Mouse (Mus musculus): ENCODE results near the gene Exoc1. TPM values are rescaled to one million over a fixed set of nuclear protein-coding genes. Genes with fewer than 3 reads are reported as not detected.

Exoc1 gene
- polyA plus RNA-seq, 1 experiment from 2014 or later: 11.8 TPM

DNA sequence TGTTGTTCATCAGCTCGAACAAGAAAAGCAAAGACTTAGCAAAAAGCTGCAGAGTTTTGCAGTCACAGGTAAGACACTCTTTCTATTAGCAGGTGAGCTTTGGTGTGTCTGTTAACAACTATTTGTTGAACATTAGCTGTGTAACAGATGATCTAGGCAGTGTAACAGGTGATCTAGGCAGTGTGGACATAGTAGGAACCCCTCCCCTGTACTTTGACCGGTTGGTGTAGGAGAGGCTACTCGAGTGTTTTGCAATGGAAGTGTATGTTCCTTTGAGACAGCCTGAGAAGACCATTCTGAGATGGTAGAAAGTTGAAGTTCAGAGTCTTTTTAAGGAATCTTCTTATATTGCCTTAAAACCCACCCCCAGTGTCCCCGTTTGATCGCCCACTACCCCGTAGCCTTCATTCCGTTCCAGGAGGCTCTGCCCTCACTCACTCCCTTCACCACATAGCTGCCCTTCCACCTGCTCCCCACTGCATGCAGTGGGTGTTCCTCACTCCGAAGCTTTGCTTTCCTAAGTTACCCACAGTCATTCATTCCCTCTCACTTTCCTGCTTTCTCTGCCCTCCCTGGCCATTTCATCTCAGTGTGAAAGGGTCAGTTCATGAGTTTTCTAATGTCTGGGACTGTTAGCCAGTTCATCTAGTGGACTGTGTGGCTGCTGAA is 80.7 kb downstream of the Exoc1 start:
- no peak overlapping the region for H3K4me2 ChIP-seq
- no peak overlapping the region for H3K9ac ChIP-seq
- H3K4me3 ChIP-seq (replicated peaks): no peak overlapping the region
- no peaks in the 10 kb centered on the region for H3K9me3 ChIP-seq (replicated peaks)
- 86% methylated on average over 8 of the region's 8 CpGs for WGBS (ENCODE audit: insufficient replicate concordance)
- peaks cover 82% of the 10 kb centered on the region for H3K36me3 ChIP-seq (replicated peaks)
- H3K4me1 ChIP-seq (replicated peaks): no peaks in the 10 kb centered on the region
- H3K27ac ChIP-seq (replicated peaks): no peak overlapping the region
- ATAC-seq (ENCODE audit: insufficient read depth): no peak
- no peaks in the 10 kb centered on the region for H3K27me3 ChIP-seq

DNA sequence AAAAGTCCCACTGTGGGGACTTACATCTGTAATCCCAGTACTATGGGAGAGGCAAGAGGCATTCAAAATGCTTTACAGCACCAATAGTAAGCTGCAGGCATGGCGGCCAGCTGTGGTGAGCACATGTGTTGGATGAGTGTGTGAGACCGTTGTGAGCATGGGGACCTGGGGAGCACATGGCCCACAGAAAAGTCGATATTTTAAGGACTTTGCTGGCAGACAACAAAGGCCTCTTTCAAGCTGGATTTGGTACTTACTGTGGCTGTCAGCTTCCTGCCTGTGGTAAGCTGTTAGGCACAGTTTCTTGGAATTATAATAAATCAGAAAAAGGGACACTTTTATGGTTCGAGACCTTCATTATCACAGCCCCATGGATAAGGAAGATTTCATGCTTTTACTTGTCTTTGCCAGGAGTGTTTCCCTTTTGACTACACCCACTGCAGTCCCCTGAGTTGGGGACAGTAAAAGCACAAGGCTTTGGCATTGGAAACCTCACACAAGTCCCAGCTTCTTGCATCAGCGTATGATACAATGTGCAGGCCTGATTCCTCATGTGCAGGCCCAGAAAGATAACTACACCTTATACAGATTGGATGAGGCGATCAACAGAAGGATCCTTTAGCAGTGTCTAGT is 83.9 kb downstream of the Exoc1 start:
- Histone ChIP-seq H3K27ac (replicated peaks) (no peak overlapping the region), H3K9ac (no peak overlapping the region), H3K27me3 (no peaks in the 10 kb centered on the region), H3K9me3 (replicated peaks) (no peaks in the 10 kb centered on the region), H3K36me3 (replicated peaks) (peaks cover 85% of the 10 kb centered on the region), H3K4me3 (replicated peaks) (no peak overlapping the region), H3K4me2 (no peak overlapping the region), H3K4me1 (replicated peaks) (no peaks in the 10 kb centered on the region)
- WGBS (ENCODE audit: insufficient replicate concordance): 84% methylated on average over 6 of the region's 6 CpGs
- no peak for ATAC-seq (ENCODE audit: insufficient read depth)

DNA sequence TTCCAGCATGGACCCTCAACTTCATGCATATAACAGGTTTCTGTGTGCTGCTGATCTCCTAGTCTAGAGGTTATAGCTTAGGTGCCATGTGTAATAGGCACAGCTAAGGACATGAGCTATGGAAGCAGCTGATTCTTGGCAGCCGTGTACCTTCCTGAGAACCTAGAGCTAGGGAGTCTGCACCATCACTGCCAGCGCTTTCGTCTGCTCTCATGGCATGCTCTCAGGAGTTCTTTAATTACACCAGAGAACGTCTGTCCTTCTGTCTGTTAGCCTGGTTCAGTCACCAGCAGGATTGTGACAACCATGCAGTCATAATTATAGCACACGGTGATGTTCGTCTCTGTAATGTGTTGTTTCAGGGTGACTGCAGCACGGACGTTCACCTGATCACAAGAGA is 86.2 kb downstream of the Exoc1 start:
- H3K36me3 ChIP-seq (replicated peaks): peaks cover 88% of the 10 kb centered on the region
- no peak overlapping the region for H3K9ac ChIP-seq
- 88% methylated on average over 8 of the region's 8 CpGs for WGBS (ENCODE audit: insufficient replicate concordance)

DNA sequence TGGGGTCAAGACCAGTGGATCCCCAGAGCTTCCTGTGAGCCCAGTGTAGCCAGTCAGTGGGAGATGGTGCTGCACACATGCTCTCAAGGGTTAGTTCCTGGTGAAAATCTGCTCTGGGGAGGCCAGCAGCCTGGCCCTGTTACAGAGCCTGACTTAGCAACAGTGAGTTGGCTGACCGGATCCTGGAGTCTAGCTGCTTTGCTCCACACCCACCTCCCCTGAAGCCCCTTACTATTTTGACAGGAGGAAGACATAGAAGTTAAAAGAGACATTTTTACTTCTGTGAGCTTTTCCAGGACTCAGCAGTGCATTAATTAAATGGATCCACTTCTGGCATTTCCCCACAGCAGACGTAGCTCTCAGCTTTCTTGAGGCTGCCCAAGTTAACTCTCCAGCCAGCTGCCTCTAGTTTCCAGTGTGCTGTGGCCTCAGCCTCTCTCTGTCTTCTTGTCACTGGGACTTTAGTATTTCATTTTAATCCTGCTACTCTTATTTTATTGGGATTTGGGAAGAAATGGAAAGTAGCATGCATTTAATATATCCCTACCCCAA is 87.2 kb downstream of the Exoc1 start:
- ATAC-seq (ENCODE audit: insufficient read depth): no peak
- 75% methylated on average over 2 of the region's 2 CpGs for WGBS (ENCODE audit: insufficient replicate concordance)

More for the DNA sequence above, 86.2 kb downstream of the Exoc1 start:
- Histone ChIP-seq H3K4me1 (replicated peaks) (no peaks in the 10 kb centered on the region), H3K27me3 (no peaks in the 10 kb centered on the region), H3K9me3 (replicated peaks) (no peaks in the 10 kb centered on the region), H3K4me3 (replicated peaks) (no peak overlapping the region), H3K27ac (replicated peaks) (no peak overlapping the region), H3K4me2 (no peak overlapping the region)
- no peak for ATAC-seq (ENCODE audit: insufficient read depth)

DNA sequence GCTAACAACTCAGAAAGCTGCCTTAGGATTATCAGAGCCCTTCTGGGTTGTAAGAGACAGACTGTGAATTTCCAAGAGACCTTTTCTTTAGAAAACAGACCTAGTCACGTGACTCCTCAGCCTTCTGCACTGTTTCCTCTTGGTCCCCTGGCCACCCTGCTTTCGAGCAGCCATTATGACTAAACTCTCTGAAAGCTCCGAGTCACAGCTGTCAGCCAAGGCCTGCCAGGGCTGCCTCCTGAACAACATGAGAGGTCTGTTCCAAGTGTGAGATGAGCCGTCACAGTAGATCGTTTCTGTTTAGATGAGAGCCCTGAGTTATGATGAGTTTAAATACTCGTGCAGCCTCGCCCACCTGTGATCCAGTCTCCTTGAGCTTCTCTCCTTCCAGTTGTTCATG is 89.6 kb downstream of the Exoc1 start:
- no peak overlapping the region for H3K4me3 ChIP-seq (replicated peaks)
- no peak overlapping the region for H3K27ac ChIP-seq (replicated peaks)
- ATAC-seq (ENCODE audit: insufficient read depth): no peak
- no peaks in the 10 kb centered on the region for H3K4me1 ChIP-seq (replicated peaks)
- H3K9ac ChIP-seq: no peak overlapping the region
- H3K9me3 ChIP-seq (replicated peaks): no peaks in the 10 kb centered on the region
- H3K4me2 ChIP-seq: no peak overlapping the region
- H3K36me3 ChIP-seq (replicated peaks): peaks cover 75% of the 10 kb centered on the region
- H3K27me3 ChIP-seq: no peaks in the 10 kb centered on the region
- WGBS (ENCODE audit: insufficient replicate concordance): 75% methylated on average over 7 of the region's 7 CpGs

More for the DNA sequence above, 87.2 kb downstream of the Exoc1 start:
- Histone ChIP-seq H3K4me2 (no peak overlapping the region), H3K36me3 (replicated peaks) (peaks cover 80% of the 10 kb centered on the region), H3K27me3 (no peaks in the 10 kb centered on the region), H3K4me1 (replicated peaks) (no peaks in the 10 kb centered on the region), H3K27ac (replicated peaks) (no peak overlapping the region), H3K4me3 (replicated peaks) (no peak overlapping the region), H3K9ac (no peak overlapping the region), H3K9me3 (replicated peaks) (no peaks in the 10 kb centered on the region)

Other genes with a start within 250 kb of the Exoc1 start
- gene Clock, start 224.5 kb upstream of the Exoc1 start, polyA plus RNA-seq (2015; fragmentation: Nextera tagmentation; extraction: Ambion mirVana): 1.8 and 2.1 TPM in 2 replicates
- gene Pdcl2, start 198.2 kb upstream of the Exoc1 start, polyA plus RNA-seq (2015; fragmentation: Nextera tagmentation; extraction: Ambion mirVana): not detected in 2 replicates
- gene Nmu, start 165.5 kb upstream of the Exoc1 start, polyA plus RNA-seq (2015; fragmentation: Nextera tagmentation; extraction: Ambion mirVana): not detected in 2 replicates
- not detected in 2 replicates for gene Gm7271, start 45.3 kb upstream of the Exoc1 start, polyA plus RNA-seq (2015; fragmentation: Nextera tagmentation; extraction: Ambion mirVana)
- gene Cep135, start 59.4 kb downstream of the Exoc1 start, polyA plus RNA-seq (2015; fragmentation: Nextera tagmentation; extraction: Ambion mirVana): 3.9 and 4.1 TPM in 2 replicates
- 7.5 and 7.6 TPM in 2 replicates for gene C530008M17Rik, start 127.2 kb downstream of the Exoc1 start, polyA plus RNA-seq (2015; fragmentation: Nextera tagmentation; extraction: Ambion mirVana)

All from liver, embryonic 15.5 days (tissue).